Mouse (Mus musculus): ENCODE measurements at regions not wholly inside any gene's neighbourhood (a gene's known extent, or its start where the extent isn't known, plus 50 kb on each side); places are given as distances from the start of the nearest gene placed in this dataset.

DNA sequence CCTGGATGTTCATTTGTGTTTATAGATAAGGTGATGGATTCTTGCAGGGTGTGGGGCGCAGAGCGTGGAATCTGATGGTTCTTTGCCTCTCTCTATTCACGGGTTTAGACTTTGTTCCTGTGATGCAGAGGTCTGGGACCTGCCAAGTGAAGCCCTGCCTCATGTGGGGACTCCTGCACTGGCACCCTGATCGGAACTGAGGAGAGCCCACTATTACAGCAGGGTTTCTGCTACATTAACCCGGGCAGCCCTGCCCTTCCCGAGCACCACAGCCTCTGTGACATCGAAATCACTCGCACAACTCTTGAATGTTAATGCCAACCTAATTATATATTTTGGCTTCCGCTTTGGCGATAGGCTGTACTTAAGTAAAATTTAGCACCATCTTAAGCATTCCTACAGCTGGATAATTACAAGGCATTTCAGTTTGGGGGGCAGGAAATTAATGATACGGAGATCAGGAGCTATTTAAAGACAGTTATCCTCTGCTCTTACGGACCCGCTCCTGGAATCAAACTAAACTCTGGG is 294.7 kb downstream of the Irs2 start:
- TF ChIP-seq CTCF (IDR thresholded peaks at IDR 0.05; ENCODE audit: borderline replicate concordance, control insufficient read depth, extremely low read depth, insufficient read depth, low read length, poor library complexity) = no peak
- TF ChIP-seq POLR2A (IDR thresholded peaks at IDR 0.05; ENCODE audit: control insufficient read depth, extremely low read depth, insufficient read depth, low read length, poor library complexity) = no peak
